Mouse (Mus musculus) 3134 (cell line): ENCODE data around the gene B4galnt4.

ENCODE experiments used
- DNase-seq: peaks from one replicate; pipeline ENCODE4 v3.0.0-alpha.2; 2011; ENCODE audit warnings: low spot score; ENCODE audit not compliant: insufficient read length; ENCODE audit errors: extremely low read depth

Gene B4galnt4

DNA sequence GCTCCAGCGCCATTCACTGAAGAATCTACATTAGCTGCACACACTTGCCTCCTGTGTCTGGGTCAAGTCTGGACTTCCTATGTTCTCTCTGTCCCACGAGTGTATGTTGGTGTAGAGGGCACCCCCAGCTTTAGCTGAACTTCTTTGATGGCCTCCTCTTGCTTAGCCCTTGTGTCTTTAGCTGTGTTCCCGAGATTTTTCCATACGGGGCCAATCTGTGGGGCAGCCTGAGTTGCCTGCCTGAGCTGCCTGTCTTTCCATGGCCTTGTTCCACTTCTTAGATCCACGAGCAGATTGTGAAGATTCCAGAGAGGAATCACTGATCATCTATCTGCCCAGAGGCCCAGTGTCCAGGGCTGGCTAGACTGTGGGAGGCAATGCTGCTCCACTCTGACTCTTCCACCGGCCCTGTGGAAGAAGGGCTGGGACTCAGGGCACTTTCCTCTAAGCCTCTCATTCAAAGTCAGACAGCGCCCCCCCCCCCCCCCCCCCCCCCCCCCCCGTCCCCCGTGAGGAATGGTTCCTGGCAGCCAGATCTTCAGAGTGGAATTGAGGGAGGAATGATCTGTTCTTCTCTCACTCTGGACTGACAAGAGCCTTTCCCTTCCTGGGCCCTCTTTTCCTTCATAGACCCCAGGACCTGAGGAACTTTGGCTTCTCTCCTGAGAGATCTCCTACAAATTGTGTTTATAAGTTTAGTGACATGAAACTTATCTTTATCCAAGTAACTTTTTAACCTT is 19.9 kb upstream of the B4galnt4 start:
- DNase-seq: no peak

DNA sequence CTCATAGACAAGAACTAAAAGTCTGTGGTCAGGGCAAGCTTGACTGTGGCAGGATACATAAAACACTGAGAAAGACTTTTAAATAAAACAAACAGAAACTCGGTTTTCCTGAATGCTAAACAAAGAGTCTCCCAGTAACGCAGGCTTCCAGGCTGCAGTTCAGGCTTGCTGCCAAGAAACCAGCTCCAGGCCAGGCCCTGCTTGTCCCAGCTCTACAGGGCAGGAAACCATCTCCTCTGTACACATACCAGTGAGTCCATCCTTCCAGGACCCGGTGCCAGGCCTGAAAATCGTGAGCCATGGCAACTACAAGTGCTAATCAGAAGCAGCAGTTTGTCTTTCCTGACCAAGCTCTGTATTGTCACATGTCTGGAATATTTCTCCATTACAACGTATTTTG is 19.2 kb upstream of the B4galnt4 start:
- DNase-seq: peak; percentile 54

DNA sequence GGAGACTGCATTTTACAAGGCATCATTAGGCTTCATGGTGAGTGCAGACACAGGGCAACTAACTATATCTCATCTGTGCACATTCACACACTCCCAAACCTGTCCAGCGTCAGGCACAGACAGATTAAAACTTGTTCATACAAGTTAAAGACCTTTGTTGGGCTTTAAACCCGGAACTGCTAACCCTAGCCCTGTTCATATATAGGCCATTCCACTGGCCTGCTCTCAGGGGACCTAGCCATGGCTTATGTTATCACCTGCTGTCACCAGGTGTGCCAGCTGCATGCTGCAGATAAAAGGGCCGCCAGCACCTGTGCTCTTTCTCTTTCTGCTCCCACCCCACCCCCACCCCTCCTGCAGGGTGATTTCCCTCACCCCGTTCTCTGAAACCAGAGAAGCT is 18.4 kb upstream of the B4galnt4 start:
- no peak for DNase-seq

DNA sequence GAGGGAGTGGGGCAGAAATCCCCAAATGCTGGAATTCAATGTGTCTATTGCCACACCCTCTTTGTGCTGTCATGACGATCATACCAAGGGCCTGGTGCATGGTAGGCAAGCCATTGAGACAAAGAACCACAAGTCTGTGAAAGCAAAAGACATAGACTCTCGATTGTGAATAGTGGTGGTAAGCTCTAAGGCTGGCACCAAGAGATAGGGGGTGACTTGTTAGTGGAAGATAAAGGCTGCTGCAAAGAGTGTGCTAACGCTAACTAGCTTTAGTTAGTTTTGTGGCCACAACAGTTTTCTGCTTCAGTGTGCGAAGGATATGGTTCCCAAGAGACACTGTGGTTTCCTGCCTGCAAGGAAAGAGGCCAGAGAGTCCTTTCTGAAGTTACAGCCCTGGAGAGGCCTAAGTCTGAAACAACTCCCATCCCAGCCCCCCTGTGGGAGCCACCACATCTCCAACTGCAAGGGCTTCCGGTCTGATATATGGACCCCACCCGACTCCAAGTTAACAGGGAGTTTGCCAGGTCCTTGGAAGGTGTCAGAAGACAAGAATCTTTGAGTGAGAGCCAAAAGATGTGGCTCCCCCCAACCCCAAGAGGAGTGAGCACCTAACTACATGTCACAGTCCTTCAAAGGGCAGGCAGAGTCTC is 13.8 kb upstream of the B4galnt4 start:
- peak; percentile 59 for DNase-seq

DNA sequence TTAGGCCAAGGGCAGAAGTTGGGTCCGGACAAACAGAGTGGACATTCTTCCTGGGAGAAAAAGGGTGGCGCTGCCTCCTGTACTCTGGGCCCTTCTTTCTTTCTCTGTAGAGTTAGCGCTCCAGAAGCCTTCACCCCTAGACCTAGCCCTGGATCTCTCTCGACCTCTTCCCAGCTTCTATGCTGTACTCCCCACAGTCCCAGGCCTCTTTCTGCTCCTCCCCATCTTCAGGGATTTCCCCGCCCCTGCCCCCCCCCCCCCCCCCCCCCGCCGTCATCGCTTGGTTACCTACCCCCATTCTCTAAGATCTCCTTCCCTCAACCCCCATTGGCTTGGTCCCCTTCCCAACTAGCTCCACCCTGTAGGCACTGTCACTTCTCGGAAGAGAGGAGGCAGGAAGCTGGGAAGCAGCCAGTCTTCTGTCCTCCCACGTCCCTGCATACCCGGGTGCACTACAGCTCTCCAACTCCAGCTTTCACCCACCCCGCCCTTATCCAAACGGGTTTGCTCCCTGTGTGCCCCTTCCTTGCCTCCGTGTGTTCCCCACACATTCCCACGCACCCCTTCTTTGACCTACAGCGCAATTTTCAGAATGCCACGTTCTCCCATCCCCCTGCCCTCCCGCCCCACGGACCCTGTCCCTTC is 13.2 kb upstream of the B4galnt4 start:
- DNase-seq: peak; percentile 79

DNA sequence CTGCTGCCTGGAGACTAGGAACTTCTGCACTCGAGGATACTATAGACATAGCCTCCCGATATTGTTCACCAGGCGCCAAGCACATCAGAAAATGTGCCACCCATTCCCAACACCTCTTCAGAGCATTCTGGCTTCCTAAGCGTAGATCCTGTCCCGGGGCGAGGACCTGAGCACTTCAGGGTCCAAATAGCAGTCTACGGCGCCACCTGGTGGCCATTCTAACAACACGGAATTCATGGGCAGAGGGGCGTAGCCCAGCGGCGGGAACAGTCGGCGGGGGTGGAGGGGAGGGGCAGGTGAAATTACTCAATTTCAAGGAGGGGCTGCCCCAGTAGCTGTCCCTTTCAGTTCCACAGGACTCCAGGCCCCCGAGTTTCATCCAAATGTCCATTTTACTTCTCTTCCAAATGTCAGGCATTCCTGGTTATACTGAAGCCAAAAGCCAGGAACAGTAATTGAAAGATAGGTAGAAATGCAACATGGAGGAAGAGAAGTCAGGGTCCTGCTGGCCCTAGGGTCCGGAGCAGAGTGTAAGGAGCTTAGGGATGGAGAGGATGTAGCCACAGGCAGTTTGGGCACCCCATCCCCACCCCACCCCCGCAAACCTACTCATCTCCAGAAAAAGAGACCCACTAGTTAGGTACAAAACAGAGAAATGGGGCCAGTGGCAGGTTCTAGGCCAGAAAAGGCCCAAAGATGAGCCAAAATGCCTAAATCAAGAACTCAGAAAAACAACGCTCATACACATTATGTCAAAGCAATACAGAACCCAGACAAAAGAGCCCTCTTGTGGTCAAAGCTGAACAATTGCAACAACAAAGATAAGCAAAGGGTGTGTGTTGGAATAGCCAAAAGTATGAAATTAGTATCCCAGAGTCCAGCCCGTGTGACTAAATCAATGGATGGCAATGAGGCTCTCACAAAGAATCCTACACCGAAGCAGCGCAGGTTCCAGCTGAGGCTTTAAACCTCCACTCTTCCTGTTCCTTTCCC is 12.4 kb upstream of the B4galnt4 start:
- peak; percentile 80 for DNase-seq

DNA sequence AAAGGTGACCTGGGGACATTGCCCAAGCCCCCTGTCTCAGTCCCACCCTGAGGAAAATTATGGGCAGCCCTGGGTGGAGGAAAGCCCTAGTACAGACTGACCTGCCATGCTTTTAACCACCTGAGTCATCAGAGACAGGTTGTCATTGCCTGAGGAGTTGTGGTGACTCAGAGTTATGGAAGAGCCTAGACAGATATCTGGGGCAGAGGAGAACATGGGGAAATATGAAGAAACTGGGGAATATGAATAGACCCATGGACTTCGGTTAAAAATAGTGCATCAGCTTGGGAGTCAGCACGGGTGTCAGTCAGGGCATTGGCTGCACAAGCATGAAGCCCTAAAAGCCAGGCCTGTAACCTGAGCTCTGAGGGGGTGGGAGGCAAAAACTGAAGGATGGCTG is 11.6 kb upstream of the B4galnt4 start:
- no peak for DNase-seq

DNA sequence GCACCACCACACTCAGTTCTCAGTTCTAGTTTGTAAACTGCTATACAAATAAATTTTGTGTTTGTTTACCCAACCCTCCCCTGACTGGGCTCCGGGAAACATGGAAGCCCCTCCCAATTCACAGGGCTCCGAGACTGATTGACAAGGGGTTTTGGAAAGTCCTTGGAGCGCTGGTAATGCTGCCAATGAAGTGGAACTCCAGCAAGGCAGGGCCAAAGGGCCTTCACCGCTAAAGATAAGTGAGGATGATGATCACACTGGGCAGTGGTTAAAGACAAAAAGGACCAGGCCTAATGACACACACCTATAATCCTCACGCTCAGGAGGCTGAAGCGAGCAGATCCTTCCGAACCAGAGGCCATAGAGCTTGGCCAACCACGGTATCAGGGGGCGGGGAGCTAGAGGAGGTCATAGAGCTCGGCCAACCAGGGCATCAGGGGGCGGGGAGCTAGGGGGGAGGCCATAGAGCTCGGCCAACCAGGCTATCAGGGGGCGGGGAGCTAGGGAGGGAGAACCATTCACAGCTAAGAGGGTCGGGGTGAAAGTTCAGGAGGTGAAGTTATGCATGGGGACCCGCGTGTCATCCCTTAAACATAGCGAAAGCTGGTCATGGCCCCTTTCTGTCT is 9.7 kb upstream of the B4galnt4 start:
- no peak for DNase-seq

DNA sequence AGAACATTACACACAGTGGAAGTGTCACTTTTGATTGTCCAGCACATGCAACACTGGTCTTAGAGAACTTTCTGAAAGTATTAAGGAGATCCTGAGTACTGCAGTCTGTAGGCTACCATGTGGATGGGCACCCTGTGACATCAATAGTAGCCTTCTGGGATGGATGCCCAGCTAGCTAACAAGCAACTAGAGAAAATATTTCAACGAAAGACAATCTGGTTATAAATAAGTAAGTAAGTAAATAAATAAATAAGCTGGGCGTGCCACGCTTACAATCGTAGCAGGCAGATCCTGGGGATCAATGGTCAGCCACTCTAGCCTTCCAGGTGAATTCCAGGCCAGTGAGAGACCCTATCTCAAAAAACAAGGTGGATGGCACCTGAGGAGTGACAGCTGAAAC is 8.9 kb upstream of the B4galnt4 start:
- no peak for DNase-seq

DNA sequence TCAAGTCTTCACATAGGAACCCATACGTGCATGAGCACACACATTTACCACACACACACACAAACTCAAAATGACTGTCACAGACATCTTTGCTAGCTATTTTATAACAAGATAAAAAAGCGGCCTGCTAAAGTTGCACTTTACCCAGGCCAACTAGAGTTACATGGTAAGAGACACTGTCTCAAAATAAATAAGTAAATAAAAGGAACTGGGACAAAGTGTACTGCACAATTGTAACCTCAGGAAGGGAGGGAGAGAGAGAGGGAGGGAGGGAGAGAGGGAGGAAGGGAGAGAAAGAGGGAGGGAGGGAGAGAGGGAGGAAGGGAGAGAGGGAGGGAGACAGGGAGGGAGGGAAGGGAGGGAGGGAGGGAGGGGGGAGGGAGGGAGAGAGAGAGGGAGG is 8.5 kb upstream of the B4galnt4 start:
- no peak for DNase-seq

DNA sequence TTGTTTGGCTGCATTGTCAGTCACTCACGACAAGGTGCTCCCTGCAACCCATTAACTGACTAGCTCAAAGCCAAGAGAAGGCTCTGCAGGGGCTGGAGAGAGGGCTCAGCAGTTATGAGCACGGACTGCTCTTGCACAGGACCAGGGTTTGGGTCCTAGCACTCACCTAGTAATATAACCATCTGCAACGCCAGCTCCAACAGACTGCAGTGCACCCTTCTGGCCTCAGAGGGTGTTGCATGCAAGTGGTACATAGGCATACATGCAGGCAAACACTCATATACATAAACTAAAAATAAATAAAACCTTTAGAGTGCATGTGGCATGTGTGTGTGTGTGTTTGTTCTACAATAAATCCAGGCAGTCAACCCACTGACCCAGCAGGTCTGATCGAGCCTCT is 5.1 kb upstream of the B4galnt4 start:
- DNase-seq: no peak

DNA sequence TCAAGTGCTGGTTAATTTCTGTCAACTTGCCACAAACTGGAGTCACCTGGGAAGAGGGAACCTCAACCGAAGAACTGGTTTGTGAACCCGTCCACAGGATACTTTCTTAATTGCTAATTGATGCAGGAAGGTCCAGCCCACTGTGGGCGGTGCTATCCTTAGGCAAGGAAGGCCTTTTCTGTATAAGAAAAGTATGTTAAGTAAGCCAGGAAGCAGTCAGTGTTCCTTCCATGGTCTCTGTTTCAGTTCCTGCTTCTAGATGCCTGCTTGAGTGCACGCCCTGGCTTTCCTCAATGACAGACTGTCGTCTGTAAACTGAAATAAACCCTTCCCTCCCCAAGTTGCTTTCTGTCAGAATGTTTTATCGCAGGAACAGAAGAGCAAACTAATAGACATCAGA is 3.9 kb upstream of the B4galnt4 start:
- DNase-seq: no peak

DNA sequence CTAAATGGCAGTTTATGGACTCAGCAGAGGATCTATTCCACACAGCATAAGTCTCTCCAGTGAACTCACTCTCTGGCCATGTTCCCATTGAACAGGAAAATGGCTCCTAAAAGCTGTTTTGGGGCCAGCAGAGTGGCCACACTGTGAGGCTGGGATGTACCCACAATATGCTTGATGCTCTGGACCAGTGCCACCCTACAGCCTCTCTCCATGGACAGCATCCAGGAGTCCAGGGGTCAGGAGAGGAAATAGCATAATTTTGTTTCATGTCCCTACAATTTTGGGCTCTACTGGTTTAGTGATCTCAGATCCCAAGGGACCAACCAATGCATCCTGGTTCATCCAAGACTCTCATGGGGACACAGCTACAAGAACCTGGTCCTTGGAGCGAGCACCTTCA is 3.4 kb upstream of the B4galnt4 start:
- no peak for DNase-seq

DNA sequence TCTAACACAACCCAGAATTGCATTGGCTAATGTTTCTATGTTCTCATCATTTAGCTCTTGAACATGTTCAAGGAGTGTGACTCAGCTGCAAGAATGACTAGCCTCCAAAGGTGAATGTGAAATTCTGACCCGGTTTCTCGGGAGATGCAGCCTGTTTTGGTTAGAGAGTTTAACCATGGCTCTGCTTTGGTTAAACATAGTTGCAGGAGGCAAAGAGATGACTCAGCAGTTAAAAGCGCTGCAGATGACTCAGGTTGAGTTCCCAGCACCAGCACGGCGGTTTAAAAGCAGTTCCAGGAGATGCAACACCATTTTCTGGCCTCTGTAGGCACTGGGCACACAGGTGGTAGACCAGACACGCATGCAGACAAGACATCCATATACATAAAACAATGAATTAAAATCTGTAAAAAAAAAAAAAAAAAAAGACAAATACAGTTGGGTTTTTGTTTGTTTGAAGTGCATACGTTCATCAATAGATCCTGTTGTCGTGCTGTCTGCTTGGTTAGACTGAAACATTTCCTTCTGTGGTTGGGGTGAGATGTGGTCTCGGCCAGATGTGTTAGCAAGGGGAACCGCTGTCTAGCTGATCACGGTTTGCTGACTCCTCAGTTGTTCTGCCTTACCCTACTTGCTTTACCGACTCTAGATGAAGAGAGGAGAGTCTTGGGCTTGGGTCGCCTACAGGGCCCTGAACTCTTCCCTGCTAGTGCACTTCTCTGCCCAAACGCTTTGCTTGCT is 2.1 kb upstream of the B4galnt4 start:
- DNase-seq: peak; percentile 22

DNA sequence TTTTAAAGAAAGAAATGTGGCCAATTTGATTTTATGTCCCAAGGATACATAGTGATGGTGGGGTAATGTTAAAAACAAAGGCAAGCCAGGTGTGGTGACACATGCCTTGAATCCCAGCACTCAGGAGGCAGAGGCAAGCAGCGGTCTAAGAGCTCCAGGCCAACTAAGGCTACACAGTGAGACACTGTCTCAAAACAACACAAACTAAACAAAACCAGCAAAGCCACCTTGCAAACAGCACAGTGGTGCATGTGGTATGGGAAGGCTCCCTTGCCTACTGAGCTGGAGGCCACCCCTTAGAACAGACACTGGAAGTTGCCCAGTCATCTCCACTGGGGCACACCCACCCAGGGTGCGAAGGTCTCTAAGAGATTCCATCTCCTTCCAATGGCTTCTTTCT is 975 bp upstream of the B4galnt4 start:
- no peak for DNase-seq

DNA sequence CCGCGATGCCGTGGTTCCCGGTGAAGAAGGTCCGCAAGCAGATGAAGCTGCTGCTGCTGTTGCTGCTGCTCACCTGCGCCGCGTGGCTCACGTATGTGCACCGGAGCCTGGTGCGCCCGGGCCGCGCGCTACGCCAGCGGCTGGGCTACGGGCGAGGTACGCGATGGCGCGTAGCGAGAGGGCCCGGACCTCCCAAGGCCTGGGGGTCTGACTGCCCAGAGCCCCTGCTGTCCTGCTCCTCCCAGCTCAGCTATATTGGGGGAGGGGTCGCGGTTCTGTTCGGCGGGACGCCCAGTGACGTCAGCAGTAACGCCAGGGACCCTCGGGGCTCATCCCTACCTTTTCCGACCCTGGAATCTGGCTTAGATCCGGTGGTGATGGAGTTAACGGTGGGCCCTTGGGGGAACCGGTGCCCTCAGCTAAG is 377 bp downstream of the B4galnt4 start:
- DNase-seq: no peak

DNA sequence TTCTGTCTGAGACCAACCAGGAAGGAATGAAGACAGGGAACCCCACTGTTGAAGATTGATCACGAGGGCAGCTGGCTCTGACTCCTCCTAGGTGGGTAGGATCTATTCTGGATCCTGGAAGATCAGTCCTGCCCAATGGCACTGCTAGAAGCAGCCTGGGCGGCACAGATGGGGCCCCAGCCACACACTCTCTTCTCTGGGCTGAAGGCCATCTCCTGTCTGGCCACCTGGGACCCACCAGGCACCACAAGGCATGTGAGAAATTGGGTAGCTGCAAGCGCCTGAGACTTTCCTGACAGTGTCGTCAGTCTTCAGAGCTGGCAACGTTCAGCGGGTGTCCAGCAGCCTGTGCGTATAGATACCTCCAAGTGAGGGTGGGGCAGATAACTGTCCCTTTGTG is 1.6 kb downstream of the B4galnt4 start:
- DNase-seq: no peak

DNA sequence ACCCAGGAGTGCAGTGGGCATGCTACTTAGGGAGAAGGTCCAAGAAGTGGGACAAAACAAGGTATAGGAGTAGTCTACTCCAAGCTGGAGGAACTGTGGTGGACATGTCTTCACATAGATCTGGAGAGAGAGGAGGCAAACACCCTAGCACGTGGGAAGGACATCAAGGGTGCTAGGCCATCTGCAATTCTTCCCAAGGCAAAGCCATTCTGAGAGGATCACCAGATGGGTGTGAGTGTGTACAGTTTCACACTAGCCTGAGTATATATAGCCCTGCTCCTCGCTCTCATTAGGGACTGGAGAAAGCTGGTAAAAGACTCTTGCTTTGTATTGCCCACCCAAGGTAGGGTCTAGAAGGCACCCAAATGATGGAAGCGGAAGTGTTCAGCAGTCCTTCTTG is 2.4 kb downstream of the B4galnt4 start:
- no peak for DNase-seq

DNA sequence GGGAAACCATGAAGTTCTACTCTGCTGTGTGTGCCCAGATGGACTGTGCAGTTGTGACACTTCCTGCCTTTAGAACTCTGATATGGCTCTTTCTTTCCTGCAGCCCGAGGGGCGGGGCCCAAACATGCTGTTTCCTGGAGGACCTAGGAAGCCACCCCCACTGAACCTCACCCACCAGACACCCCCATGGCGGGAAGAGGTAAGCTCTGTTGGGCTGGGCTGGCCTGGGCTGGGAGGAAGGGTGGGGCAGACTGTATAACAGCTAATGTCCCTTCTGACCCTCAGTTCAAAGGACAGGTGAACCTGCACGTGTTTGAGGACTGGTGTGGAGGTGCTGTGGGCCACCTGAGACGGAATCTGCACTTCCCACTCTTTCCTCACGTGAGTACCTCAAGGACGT is 3.3 kb downstream of the B4galnt4 start:
- DNase-seq: no peak

DNA sequence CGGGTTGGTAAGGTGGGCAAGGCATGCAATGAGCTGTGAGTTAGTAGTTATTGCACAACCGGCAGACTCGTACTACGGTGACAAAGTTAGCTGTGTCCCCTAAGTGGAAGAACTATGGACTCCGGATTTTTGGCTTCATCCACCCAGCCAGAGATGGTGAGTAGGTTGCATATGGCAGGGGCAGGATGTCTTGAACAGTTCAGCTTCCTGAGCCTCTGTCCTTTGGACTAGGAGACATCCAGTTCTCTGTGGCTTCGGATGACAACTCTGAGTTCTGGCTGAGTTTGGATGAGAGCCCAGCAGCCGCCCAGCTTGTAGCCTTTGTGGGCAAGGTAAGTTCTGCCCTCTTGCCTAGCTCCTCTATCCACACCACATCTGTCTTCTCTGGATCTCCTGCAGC is 3.7 kb downstream of the B4galnt4 start:
- DNase-seq: no peak
